Mouse (Mus musculus) erythroblast, embryonic 14.5 days (primary cell): ENCODE data around the gene Tub. TPM values are rescaled to one million over a fixed set of nuclear protein-coding genes. Genes with fewer than 3 reads are reported as not detected.

Experiments used
- H3K27me3 ChIP-seq: 2 replicates; pipeline ENCODE4 v1.6.1; 2012; ENCODE audit warnings: inconsistent platforms; ENCODE audit not compliant: control insufficient read depth
- H3K36me3 ChIP-seq: 2 replicates; pipeline ENCODE4 v1.6.1; 2012; ENCODE audit warnings: mild to moderate bottlenecking, inconsistent platforms; ENCODE audit not compliant: control insufficient read depth
- H3K4me1 ChIP-seq: 2 replicates; pipeline ENCODE4 v1.6.1; 2012; ENCODE audit warnings: inconsistent platforms; ENCODE audit not compliant: control insufficient read depth
- H3K4me3 ChIP-seq: replicated peaks from 2 replicates; pipeline ENCODE3; 2012; ENCODE audit warnings: moderate library complexity, mild to moderate bottlenecking, inconsistent platforms
- H3K9me3 ChIP-seq: 2 replicates; pipeline ENCODE4 v1.6.1; 2012; ENCODE audit warnings: low read length, inconsistent platforms, mixed read lengths; ENCODE audit not compliant: control insufficient read depth
- GATA1 ChIP-seq: IDR thresholded peaks from 2 replicates; pipeline ENCODE4 v1.6.1; 2012; ENCODE audit warnings: low read length, inconsistent platforms, mixed read lengths
- TAL1 ChIP-seq: IDR thresholded peaks from 3 replicates; pipeline ENCODE4 v1.6.1; 2012; ENCODE audit warnings: low read length, inconsistent platforms, mixed read lengths
- polyA plus RNA-seq: library from polyadenylated mRNA; stranded (reverse); fragments of >175 nt; gene quantifications from 2 replicates; pipeline ENCODE4 v1.2.3, GENCODE M21; 2012

Tub gene
- polyA plus RNA-seq, 1 experiment = not detected

GRCm38 (mm10) chr7:109021428-109021827, 71.3 kb downstream of the Tub start:
- Histone ChIP-seq H3K36me3 (no peaks in the 10 kb centered on the region), H3K4me3 (no peak overlapping the region), H3K9me3 (no peaks in the 10 kb centered on the region), H3K27me3 (no peaks in the 10 kb centered on the region), H3K4me1 (no peaks in the 10 kb centered on the region)
- no peak for TF ChIP-seq TAL1
- TF ChIP-seq GATA1 = no peak

GRCm38 (mm10) chr7:109025743-109026142, 75.6 kb downstream of the Tub start:
- no peaks in the 10 kb centered on the region for H3K9me3 ChIP-seq
- TF ChIP-seq TAL1 = no peak
- no peak for TF ChIP-seq GATA1
- no peaks in the 10 kb centered on the region for H3K27me3 ChIP-seq
- no peaks in the 10 kb centered on the region for H3K4me1 ChIP-seq
- H3K4me3 ChIP-seq = no peak overlapping the region
- H3K36me3 ChIP-seq = no peaks in the 10 kb centered on the region

GRCm38 (mm10) chr7:109026976-109027375, 76.8 kb downstream of the Tub start:
- Histone ChIP-seq H3K9me3 (no peaks in the 10 kb centered on the region), H3K4me3 (no peak overlapping the region), H3K27me3 (no peaks in the 10 kb centered on the region), H3K36me3 (no peaks in the 10 kb centered on the region), H3K4me1 (no peaks in the 10 kb centered on the region)
- TF ChIP-seq TAL1 (no peak), GATA1 (no peak)

- Histone ChIP-seq H3K9me3 (no peaks in the 10 kb centered on the region), H3K4me3 (no peak overlapping the region), H3K36me3 (no peaks in the 10 kb centered on the region), H3K27me3 (no peaks in the 10 kb centered on the region), H3K4me1 (no peaks in the 10 kb centered on the region)
- TF ChIP-seq GATA1 = no peak
- no peak for TF ChIP-seq TAL1
These were observed 77.6 kb downstream of the Tub start for GRCm38 (mm10) chr7:109027721-109028120.

GRCm38 (mm10) chr7:109028204-109028603, 78.1 kb downstream of the Tub start:
- H3K4me1 ChIP-seq = no peaks in the 10 kb centered on the region
- TF ChIP-seq GATA1 (no peak), TAL1 (no peak)
- no peaks in the 10 kb centered on the region for H3K9me3 ChIP-seq
- H3K36me3 ChIP-seq = no peaks in the 10 kb centered on the region
- H3K4me3 ChIP-seq = no peak overlapping the region
- H3K27me3 ChIP-seq = no peaks in the 10 kb centered on the region

- H3K36me3 ChIP-seq = no peaks in the 10 kb centered on the region
- H3K4me1 ChIP-seq = no peaks in the 10 kb centered on the region
- H3K4me3 ChIP-seq = no peak overlapping the region
- H3K27me3 ChIP-seq = no peaks in the 10 kb centered on the region
- no peaks in the 10 kb centered on the region for H3K9me3 ChIP-seq
- TF ChIP-seq TAL1 = no peak
These were observed 79.9 kb downstream of the Tub start for GRCm38 (mm10) chr7:109029961-109030465.

- TF ChIP-seq TAL1 (no peak), GATA1 (no peak)
- H3K4me1 ChIP-seq = no peaks in the 10 kb centered on the region
- no peak overlapping the region for H3K4me3 ChIP-seq
- no peaks in the 10 kb centered on the region for H3K36me3 ChIP-seq
- no peaks in the 10 kb centered on the region for H3K27me3 ChIP-seq
- H3K9me3 ChIP-seq = no peaks in the 10 kb centered on the region
These were observed 81.2 kb downstream of the Tub start for GRCm38 (mm10) chr7:109031331-109031730.

GRCm38 (mm10) chr7:109032054-109032453, 81.9 kb downstream of the Tub start:
- Histone ChIP-seq H3K9me3 (no peaks in the 10 kb centered on the region), H3K36me3 (no peaks in the 10 kb centered on the region), H3K4me3 (no peak overlapping the region), H3K4me1 (no peaks in the 10 kb centered on the region), H3K27me3 (no peaks in the 10 kb centered on the region)
- TF ChIP-seq GATA1 (no peak), TAL1 (no peak)

- Histone ChIP-seq H3K36me3 (no peaks in the 10 kb centered on the region), H3K4me1 (no peaks in the 10 kb centered on the region), H3K9me3 (no peaks in the 10 kb centered on the region), H3K4me3 (no peak overlapping the region), H3K27me3 (no peaks in the 10 kb centered on the region)
- no peak for TF ChIP-seq TAL1
These were observed 88.1 kb downstream of the Tub start for GRCm38 (mm10) chr7:109038121-109038735.

- Histone ChIP-seq H3K27me3 (no peaks in the 10 kb centered on the region), H3K36me3 (no peaks in the 10 kb centered on the region), H3K4me3 (no peak overlapping the region), H3K9me3 (no peaks in the 10 kb centered on the region), H3K4me1 (no peaks in the 10 kb centered on the region)
- TF ChIP-seq GATA1 = no peak
- no peak for TF ChIP-seq TAL1
These were observed 88.8 kb downstream of the Tub start for GRCm38 (mm10) chr7:109038987-109039386.
